Mouse (Mus musculus) layer of hippocampus, adult 2 months (tissue): ENCODE results near the gene Edem3. TPM values are rescaled to one million over a fixed set of nuclear protein-coding genes. Genes with fewer than 3 reads are reported as not detected.
"Not testable (repeated sequence)": the region's sequence is repeated elsewhere in the genome, so short reads cannot be mapped to it uniquely, and the experiment has no call there.

ENCODE experiments used
- DNase-seq, 2 experiments: peaks; one replicate each; pipeline ENCODE4 v3.0.0; 2022; ENCODE audit warnings: low spot score in 2 of 2
- H3K27ac ChIP-seq: fragments of 200-600 bp; 2 replicates; pipeline ENCODE4 v1.8.1; 2022
- H3K4me3 ChIP-seq: fragments of 200-600 bp; 2 replicates; pipeline ENCODE4 v1.8.1; 2022; ENCODE audit warnings: mild to moderate bottlenecking
- CTCF ChIP-seq: fragments of 200-600 bp; conservative IDR thresholded peaks from 2 replicates; pipeline ENCODE4 v1.8.1; 2022; ENCODE audit warnings: antibody characterized with exemption, mild to moderate bottlenecking, moderate library complexity
- total RNA-seq, 2 experiments: library from RNA; stranded (reverse); gene quantifications; 2 replicates each; pipeline ENCODE4 v1.2.3; 2021

The Edem3 gene
- total RNA-seq, 2 experiments from 2014 or later = 36.1 to 40.5 TPM

- DNase-seq = no peak
- Histone ChIP-seq H3K27ac (no peak overlapping the region), H3K4me3 (no peak overlapping the region)
- TF ChIP-seq CTCF = no peak
These were observed 35.3 kb upstream of the Edem3 start for GRCm38 (mm10) chr1:151719911-151720310.

- DNase-seq = no peak
- Histone ChIP-seq H3K4me3 (no peak overlapping the region), H3K27ac (no peak overlapping the region)
- no peak for TF ChIP-seq CTCF
These were observed 34.6 kb upstream of the Edem3 start for GRCm38 (mm10) chr1:151720566-151720965.

DNA sequence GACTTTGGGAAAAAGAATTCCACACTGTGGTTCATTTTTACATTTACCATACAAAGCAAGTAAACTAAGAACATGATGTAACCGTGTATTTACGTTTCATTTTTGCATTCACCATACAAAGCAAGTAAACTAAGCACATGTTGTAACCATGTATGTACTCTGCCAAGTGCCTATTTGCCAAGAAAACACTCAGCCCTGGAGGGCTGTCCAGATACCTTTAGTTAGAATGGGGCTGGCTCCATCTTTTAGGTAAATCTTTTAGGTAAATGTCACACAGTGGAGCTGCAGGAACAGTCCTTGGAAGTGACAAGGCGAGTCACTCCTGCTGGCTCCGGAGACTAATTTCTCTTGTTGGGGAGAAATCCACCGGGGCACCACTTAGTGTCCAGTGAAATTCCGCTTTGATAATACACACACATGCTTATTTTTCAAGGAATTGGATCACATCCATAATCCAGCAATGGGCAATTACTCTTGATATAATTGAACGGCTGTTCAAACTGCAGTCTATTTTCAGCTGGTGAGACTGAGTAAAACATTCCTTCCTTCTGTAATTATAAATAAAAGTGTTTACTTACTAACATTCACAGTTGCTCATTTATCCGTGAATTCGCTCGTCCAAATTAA lies 33.7 kb upstream of the Edem3 start:
- no peak for DNase-seq
- no peak for TF ChIP-seq CTCF
- no peak overlapping the region for H3K4me3 ChIP-seq
- no peak overlapping the region for H3K27ac ChIP-seq

DNA sequence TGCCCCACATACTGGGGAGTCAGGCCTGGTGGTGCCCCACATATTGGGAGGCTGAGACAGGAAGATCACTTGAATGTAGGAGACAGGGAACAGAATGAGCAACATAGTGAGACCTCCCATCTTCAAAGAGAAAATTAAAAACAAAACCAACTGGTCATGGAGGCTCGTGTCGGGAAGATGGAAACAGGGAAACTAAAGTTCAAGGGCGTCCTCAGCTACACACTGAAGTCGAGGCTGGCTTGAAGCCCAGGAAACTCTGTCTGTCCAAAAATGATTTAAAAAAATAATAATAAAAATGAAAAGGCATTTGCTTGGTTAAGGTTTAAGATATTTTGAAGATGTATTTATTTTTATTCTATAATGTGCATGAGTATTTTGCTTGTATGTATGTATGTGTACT lies 31.4 kb upstream of the Edem3 start:
- no peak for TF ChIP-seq CTCF
- Histone ChIP-seq H3K27ac (no peak overlapping the region), H3K4me3 (no peak overlapping the region)
- DNase-seq = no peak

DNA sequence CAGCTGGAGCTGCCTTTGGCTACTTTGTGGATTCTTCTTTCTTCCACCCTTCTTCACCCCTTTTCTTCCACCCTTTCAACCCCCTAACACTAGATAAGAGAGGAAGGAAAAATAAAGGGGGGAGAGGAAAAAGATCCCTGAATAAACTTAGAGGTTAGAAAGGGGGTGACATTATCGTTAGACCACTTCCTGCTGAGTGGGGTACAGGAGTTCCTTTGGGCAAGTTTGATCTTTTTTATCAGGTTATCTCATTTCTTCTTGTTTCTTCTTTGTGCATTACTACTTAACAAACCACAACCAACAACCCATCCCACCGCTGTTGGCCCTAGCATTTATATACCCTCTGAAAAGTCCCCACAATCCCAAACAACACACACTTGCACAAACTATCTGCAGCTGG lies 29.6 kb upstream of the Edem3 start:
- DNase-seq = no peak
- TF ChIP-seq CTCF = no peak
- no peak overlapping the region for H3K27ac ChIP-seq

GRCm38 (mm10) chr1:151726358-151726757 lies 28.8 kb upstream of the Edem3 start:
- H3K4me3 ChIP-seq = no peak overlapping the region
- DNase-seq = no peak
- TF ChIP-seq CTCF = no peak
- H3K27ac ChIP-seq = no peak overlapping the region

More for the DNA sequence above, 29.6 kb upstream of the Edem3 start:
- no peak overlapping the region for H3K4me3 ChIP-seq

GRCm38 (mm10) chr1:151728141-151728540 lies 27.0 kb upstream of the Edem3 start:
- DNase-seq = no peak
- TF ChIP-seq CTCF = no peak
- H3K4me3 ChIP-seq = no peak overlapping the region
- H3K27ac ChIP-seq = no peak overlapping the region

- Histone ChIP-seq H3K4me3 (no peak overlapping the region), H3K27ac (no peak overlapping the region)
- no peak for DNase-seq
- TF ChIP-seq CTCF = no peak
These were observed 18.0 kb upstream of the Edem3 start for GRCm38 (mm10) chr1:151737146-151737545.

DNA sequence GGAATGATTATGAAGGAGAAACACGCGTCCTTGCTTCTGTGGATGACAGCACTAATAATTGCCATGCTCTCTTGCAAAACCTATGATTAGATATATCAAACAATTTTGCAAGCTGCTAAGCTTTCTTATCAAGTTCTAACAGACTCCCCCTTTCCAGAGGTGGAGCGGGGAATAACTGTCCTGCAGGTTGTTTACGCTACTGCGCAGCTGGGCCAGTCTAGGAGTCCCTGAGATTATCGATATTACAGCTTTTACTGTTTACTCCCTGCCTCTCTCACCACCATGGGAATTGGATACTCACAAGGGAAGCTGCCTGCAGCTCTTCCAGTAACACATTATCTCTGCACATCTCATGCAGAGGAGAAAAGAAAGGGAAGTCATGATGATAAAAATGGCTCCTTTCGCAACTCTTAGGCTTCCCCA lies 14.0 kb upstream of the Edem3 start:
- Histone ChIP-seq H3K4me3 (no peak overlapping the region), H3K27ac (no peak overlapping the region)
- no peak for DNase-seq
- TF ChIP-seq CTCF = no peak

GRCm38 (mm10) chr1:151749894-151750293 lies 5.3 kb upstream of the Edem3 start:
- DNase-seq, H3K27ac ChIP-seq, H3K4me3 ChIP-seq: not testable (repeated sequence)

DNA sequence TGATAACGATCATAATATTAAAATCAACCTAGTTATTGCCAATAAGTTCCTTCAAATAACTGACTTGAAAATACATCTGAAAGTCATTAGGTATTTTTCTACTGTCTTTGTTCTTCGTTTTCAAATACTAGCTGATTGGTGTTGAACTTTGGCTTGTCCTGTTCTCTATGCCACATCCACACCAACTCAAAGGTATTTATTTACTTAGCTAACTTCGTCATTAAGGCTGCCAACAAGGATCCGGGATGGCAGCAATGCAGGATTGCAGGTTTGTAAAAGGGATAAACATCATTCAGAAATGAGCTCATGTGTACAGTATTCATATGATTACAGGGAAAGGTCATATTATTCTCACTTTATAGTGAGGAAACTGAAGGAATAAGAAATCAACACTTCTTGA lies 2.2 kb upstream of the Edem3 start:
- Histone ChIP-seq H3K27ac (no peak overlapping the region), H3K4me3 (no peak overlapping the region)
- no peak for DNase-seq
- no peak for TF ChIP-seq CTCF

GRCm38 (mm10) chr1:151753374-151753929 lies 1.7 kb upstream of the Edem3 start:
- DNase-seq = no peak
- TF ChIP-seq CTCF = no peak
- Histone ChIP-seq H3K27ac (no peak overlapping the region), H3K4me3 (no peak overlapping the region)

- no peak for DNase-seq
- TF ChIP-seq CTCF = no peak
- Histone ChIP-seq H3K27ac (peak overlapping the region; percentile 90; the same call in 1 of the 2 replicates), H3K4me3 (peak overlapping the region; percentile 87)
These were observed 1.1 kb upstream of the Edem3 start for GRCm38 (mm10) chr1:151754028-151754489.

- peak overlapping the region; percentile 90 for H3K27ac ChIP-seq
- no peak for DNase-seq
- peak; percentile 9; the same call in 1 of the 2 replicates for TF ChIP-seq CTCF
- H3K4me3 ChIP-seq = peak overlapping the region; percentile 87
These were observed 671 bp downstream of the Edem3 start for GRCm38 (mm10) chr1:151755660-151756424.
